ENCODE assay signal across 34 mouse cellular contexts in genomic region chr7:141367358-141367757, GRCm38 (mm10). TPM values are rescaled to one million over a fixed set of nuclear protein-coding genes. Genes with fewer than 3 reads are reported as not detected.
"Had no signal": no experiment of that assay in that cellular context is flagged by ENCODE, and none has a peak within 500 bp of the region (broad histone marks: within the 10 kb centered on the region; RNA-seq: fewer than 3 reads in every experiment).

No protein-coding gene starts in this region.

- H3K4me3 ChIP-seq: heart, embryonic 12.5 days; heart, embryonic 13.5 days; heart, embryonic 15.5 days; hindbrain, embryonic 10.5 days; hindbrain, embryonic 12.5 days; hindbrain, embryonic 13.5 days; hindbrain, embryonic 15.5 days; intestine, embryonic 15.5 days; kidney, embryonic 15.5 days; layer of hippocampus, adult 2 months; left cerebral cortex, adult 2 months had no signal

- ATAC-seq: hindbrain, embryonic 16.5 days; hindbrain, postnatal 0 days; inflammation-experienced regulatory T-cells, adult 6 months; intestine, embryonic 15.5 days; intestine, embryonic 16.5 days; intestine, postnatal 0 days had no signal

- H3K9ac ChIP-seq: heart, embryonic 12.5 days; heart, embryonic 13.5 days; heart, embryonic 15.5 days; hindbrain, embryonic 12.5 days; hindbrain, embryonic 13.5 days; hindbrain, embryonic 14.5 days; hindbrain, embryonic 15.5 days; intestine, embryonic 15.5 days; kidney, embryonic 15.5 days had no signal

- DNase-seq: heart, postnatal 10 days; heart, postnatal 14 days; heart, postnatal 36 days; heart, postnatal 4 days; kidney, adult 11 months; kidney, adult 18-20 months; kidney, adult 8-10 months; kidney, adult 9 months; kidney, postnatal 10 days; kidney, postnatal 14 days; kidney, postnatal 25 days; kidney, postnatal 36 days; kidney, postnatal 4 days; layer of hippocampus, adult 9-11 months; layer of hippocampus, postnatal 36 days had no signal

- H3K4me2 ChIP-seq: heart, embryonic 11.5 days; heart, embryonic 12.5 days; heart, embryonic 13.5 days; heart, embryonic 15.5 days; hindbrain, embryonic 12.5 days; hindbrain, embryonic 13.5 days; hindbrain, embryonic 14.5 days; hindbrain, embryonic 15.5 days; intestine, embryonic 15.5 days; kidney, embryonic 15.5 days had no signal

- H3K27me3 ChIP-seq: intestine, embryonic 15.5 days had no signal

- H3K9me3 ChIP-seq: heart, embryonic 12.5 days; heart, embryonic 13.5 days; heart, embryonic 15.5 days; hindbrain, embryonic 10.5 days; hindbrain, embryonic 12.5 days; hindbrain, embryonic 13.5 days; hindbrain, embryonic 15.5 days; intestine, embryonic 15.5 days; kidney, embryonic 15.5 days had no signal

- H3K27ac ChIP-seq: heart, embryonic 13.5 days; heart, embryonic 15.5 days; hindbrain, embryonic 10.5 days; hindbrain, embryonic 12.5 days; hindbrain, embryonic 13.5 days; hindbrain, embryonic 14.5 days; hindbrain, embryonic 15.5 days; hindbrain, postnatal 0 days; intestine, embryonic 15.5 days; kidney, embryonic 15.5 days; kidney, postnatal 0 days; layer of hippocampus, adult 2 months; left cerebral cortex, adult 2 months had no signal

- H3K4me1 ChIP-seq: heart, embryonic 13.5 days; heart, embryonic 15.5 days; hindbrain, embryonic 10.5 days; hindbrain, embryonic 12.5 days; hindbrain, embryonic 13.5 days; hindbrain, embryonic 15.5 days had no signal

- H3K36me3 ChIP-seq: heart, embryonic 12.5 days; heart, embryonic 13.5 days; heart, embryonic 15.5 days; hindbrain, embryonic 10.5 days; hindbrain, embryonic 12.5 days; hindbrain, embryonic 13.5 days; hindbrain, embryonic 15.5 days; kidney, embryonic 15.5 days had no signal

RNA-seq across cellular contexts. Expression of gene Eps8l2, which starts 28.7 kb away (rescaled TPM):
- polyA plus RNA-seq: inflammation-experienced regulatory T-cells, adult 6 months had no signal
